Mouse (Mus musculus) lung, embryonic 15.5 days (tissue): ENCODE results near the gene Spata22. TPM values are rescaled to one million over a fixed set of nuclear protein-coding genes. Genes with fewer than 3 reads are reported as not detected.

Experiments
- ATAC-seq: fragments of 200-750 bp; cut with Nextera tagmentation; 2 replicates; pipeline ENCODE4 v1.8.0; 2017; ENCODE audit warnings: moderate number of reproducible peaks, borderline replicate concordance; ENCODE audit not compliant: low FRiP score, low TSS enrichment; ENCODE audit errors: extremely low read depth
- H3K27ac ChIP-seq: fragments of 300-500 bp; sonication (generic); 2 replicates; pipeline ENCODE4 v1.5.1; 2015; ENCODE audit warnings: moderate library complexity, mild to moderate bottlenecking, inconsistent platforms
- H3K27me3 ChIP-seq: fragments of 300-500 bp; sonication (generic); 2 replicates; pipeline ENCODE4 v1.6.1; 2015; ENCODE audit warnings: inconsistent platforms
- H3K36me3 ChIP-seq: fragments of 300-500 bp; sonication (generic); 2 replicates; pipeline ENCODE4 v1.6.1; 2015; ENCODE audit warnings: inconsistent platforms
- H3K4me1 ChIP-seq: fragments of 300-500 bp; sonication (generic); 2 replicates; pipeline ENCODE4 v1.6.1; 2015; ENCODE audit warnings: inconsistent platforms
- H3K4me2 ChIP-seq: fragments of 300-500 bp; sonication (generic); 2 replicates; pipeline ENCODE4 v1.6.1; 2015; ENCODE audit warnings: inconsistent platforms, mild to moderate bottlenecking, moderate library complexity
- H3K4me3 ChIP-seq: fragments of 300-500 bp; sonication (generic); 2 replicates; pipeline ENCODE4 v1.5.1; 2015; ENCODE audit warnings: mild to moderate bottlenecking, inconsistent platforms
- H3K9ac ChIP-seq: fragments of 300-500 bp; sonication (generic); 2 replicates; pipeline ENCODE4 v1.6.1; 2015; ENCODE audit warnings: inconsistent platforms
- H3K9me3 ChIP-seq: fragments of 300-500 bp; sonication (generic); 2 replicates; pipeline ENCODE4 v1.6.1; 2016; ENCODE audit warnings: inconsistent platforms
- WGBS: fragments of 180-500 bp; shearing (Covaris S2); methylation state at CpG from one replicate; pipeline ENCODE4 v1.1.7; 2015; 5-methylcytosine and 5-hydroxymethylcytosine counted together
- polyA plus RNA-seq: library from polyadenylated mRNA; unstranded; fragments of >200 nt; fragmentation: Nextera tagmentation; extraction: Ambion mirVana; gene quantifications from 2 replicates; pipeline ENCODE4 v1.2.1, GENCODE M21; 2015

The Spata22 gene
- polyA plus RNA-seq, 1 experiment from 2014 or later, result not detected

DNA sequence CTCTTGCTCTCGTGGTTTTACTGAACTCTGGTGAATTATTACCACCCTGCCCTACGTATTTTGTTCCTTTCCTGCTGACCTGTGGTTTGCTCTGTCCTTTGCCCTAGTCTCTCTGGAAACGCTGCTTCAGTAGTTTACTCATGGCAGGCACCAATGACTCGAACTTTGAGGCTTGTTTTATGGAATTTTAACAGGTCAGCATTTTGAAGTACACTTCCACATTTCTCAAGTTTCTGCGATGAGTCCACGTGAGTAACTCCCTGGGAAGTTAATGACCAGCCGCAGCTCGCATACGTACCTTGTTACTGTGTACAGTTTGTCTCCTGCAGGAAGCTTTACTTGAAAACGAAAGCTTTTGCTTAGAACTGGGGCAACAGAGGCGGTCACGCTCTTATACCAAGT lies 3.1 kb upstream of the Spata22 start:
- Histone ChIP-seq H3K4me1 (0 out of 2 replicates have a peak, but pooled peaks cover 8% of the 10 kb centered on the region), H3K9ac (no peak overlapping the region), H3K4me2 (0 out of 2 replicates have a peak overlapping the region, but pooled peaks have one; percentile 5), H3K27ac (no peak overlapping the region), H3K27me3 (no peaks in the 10 kb centered on the region), H3K36me3 (no peaks in the 10 kb centered on the region), H3K4me3 (no peak overlapping the region), H3K9me3 (no peaks in the 10 kb centered on the region)
- WGBS, result 31% methylated on average over 12 of the region's 12 CpGs
- ATAC-seq, result no peak

- 50% methylated on average over 4 of the region's 4 CpGs for whole genome bisulfite sequencing
- 0 out of 2 replicates have a peak, but pooled peaks cover 8% of the 10 kb centered on the region for H3K4me1 ChIP-seq
- peak; percentile 87; the same call in 1 of the 2 replicates for ATAC-seq
- H3K27ac ChIP-seq, result no peak overlapping the region
- no peaks in the 10 kb centered on the region for H3K27me3 ChIP-seq
- no peaks in the 10 kb centered on the region for H3K9me3 ChIP-seq
- H3K4me2 ChIP-seq, result no peak overlapping the region
- no peaks in the 10 kb centered on the region for H3K36me3 ChIP-seq
- H3K4me3 ChIP-seq, result no peak overlapping the region
- H3K9ac ChIP-seq, result no peak overlapping the region
Observed at GRCm38 (mm10) chr11:73327361-73327760, 2.2 kb upstream of the Spata22 start.

DNA sequence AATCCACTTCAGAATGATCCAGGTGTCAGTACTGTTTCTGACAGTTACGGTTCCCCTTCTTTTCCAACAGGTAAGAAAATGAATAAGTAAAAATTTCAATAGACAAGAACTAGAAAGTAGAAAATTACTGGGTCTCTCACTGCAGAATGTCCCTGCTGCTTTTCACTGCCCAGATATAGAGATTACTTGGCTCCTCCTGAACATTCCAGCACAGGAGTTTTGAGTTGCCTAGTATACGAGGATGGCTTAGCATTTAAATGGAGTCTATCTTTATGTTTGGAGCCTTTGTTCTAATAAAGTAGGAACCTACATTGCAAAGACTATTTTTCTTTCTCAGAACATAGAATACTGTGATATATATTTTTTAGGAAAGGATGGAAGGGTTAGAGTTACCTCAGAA lies 3.8 kb downstream of the Spata22 start:
- Histone ChIP-seq H3K9me3 (no peaks in the 10 kb centered on the region), H3K36me3 (no peaks in the 10 kb centered on the region), H3K4me2 (no peak overlapping the region), H3K27ac (no peak overlapping the region), H3K9ac (no peak overlapping the region), H3K4me1 (no peaks in the 10 kb centered on the region), H3K27me3 (no peaks in the 10 kb centered on the region), H3K4me3 (no peak overlapping the region)
- no peak for ATAC-seq
- 70% methylated on average over 2 of the region's 2 CpGs for WGBS

- ATAC-seq, result no peak
- Histone ChIP-seq H3K4me3 (no peak overlapping the region), H3K4me2 (no peak overlapping the region), H3K9me3 (no peaks in the 10 kb centered on the region), H3K9ac (no peak overlapping the region), H3K4me1 (no peaks in the 10 kb centered on the region), H3K27me3 (no peaks in the 10 kb centered on the region), H3K36me3 (no peaks in the 10 kb centered on the region), H3K27ac (no peak overlapping the region)
- 68% methylated on average over 4 of the region's 4 CpGs for WGBS
Observed at GRCm38 (mm10) chr11:73336919-73337318, 7.4 kb downstream of the Spata22 start.

- H3K4me1 ChIP-seq, result no peaks in the 10 kb centered on the region
- no peak for ATAC-seq
- WGBS, result 42% methylated on average over 3 of the region's 3 CpGs
- H3K4me3 ChIP-seq, result no peak within 1 kb of the TSS
- H3K4me2 ChIP-seq, result no peak within 1 kb of the TSS
- no peaks in the 10 kb centered on the region for H3K27me3 ChIP-seq
- H3K36me3 ChIP-seq, result no peaks in the 10 kb centered on the region
- no peak within 1 kb of the TSS for H3K27ac ChIP-seq
- no peak within 1 kb of the TSS for H3K9ac ChIP-seq
- H3K9me3 ChIP-seq, result no peaks in the 10 kb centered on the region
Observed at GRCm38 (mm10) chr11:73350483-73350882, 20.9 kb downstream of the Spata22 start, which contains the start of gene Olfr20. Gene Olfr20 (plus strand): TSS chr11:73350783.

DNA sequence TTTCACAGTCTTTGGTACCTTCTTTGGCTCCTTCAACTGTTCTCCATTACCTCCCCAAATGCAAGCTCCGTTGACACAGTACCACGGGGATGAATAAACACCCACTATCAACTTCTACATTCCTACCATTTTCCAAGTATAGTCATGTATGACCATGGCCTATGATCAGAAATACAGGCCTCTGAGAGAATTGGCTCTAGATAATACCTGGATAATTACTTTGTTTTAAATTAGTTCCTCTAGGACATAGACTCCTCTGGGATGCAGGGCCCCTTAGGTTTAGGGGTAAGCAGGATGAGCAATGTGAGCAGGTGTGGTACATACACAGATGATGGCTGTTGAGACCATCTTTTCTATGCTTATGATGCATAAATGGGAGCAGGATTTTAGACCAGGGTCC lies 41.4 kb downstream of the Spata22 start, which contains the start of gene Olfr376:
Gene Olfr376, plus strand, starts transcription at position 301 of the 400 bp plus-strand sequence.
- Histone ChIP-seq H3K9me3 (no peaks in the 10 kb centered on the region), H3K27ac (no peak within 1 kb of the TSS), H3K9ac (no peak within 1 kb of the TSS), H3K27me3 (no peaks in the 10 kb centered on the region), H3K36me3 (no peaks in the 10 kb centered on the region), H3K4me1 (no peaks in the 10 kb centered on the region), H3K4me2 (no peak within 1 kb of the TSS), H3K4me3 (no peak within 1 kb of the TSS)
- 89% methylated on average over 2 of the region's 2 CpGs for WGBS
- no peak for ATAC-seq

DNA sequence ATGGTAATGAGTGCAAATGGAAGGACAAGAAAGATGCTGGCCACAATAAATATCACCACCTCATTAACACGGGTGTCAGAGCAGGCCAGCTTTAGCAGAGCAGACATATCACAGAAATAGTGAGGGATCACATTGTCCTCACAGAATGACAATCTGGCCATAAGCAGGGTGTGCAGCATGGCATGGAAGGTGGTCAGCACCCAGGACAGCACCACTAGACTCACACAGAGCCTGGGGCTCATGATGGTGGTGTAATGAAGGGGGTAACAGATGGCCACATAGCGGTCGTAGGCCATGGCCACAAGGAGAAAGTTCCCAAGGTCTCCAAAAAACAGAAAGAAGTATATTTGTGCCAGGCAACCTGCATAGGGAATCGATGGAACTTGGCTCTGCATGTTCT lies 65.8 kb downstream of the Spata22 start:
- no peak overlapping the region for H3K4me2 ChIP-seq
- no peak overlapping the region for H3K9ac ChIP-seq
- H3K4me3 ChIP-seq, result no peak overlapping the region
- 64% methylated on average over 4 of the region's 4 CpGs for WGBS
- no peak overlapping the region for H3K27ac ChIP-seq
- no peaks in the 10 kb centered on the region for H3K36me3 ChIP-seq
- H3K9me3 ChIP-seq, result no peaks in the 10 kb centered on the region
- no peaks in the 10 kb centered on the region for H3K4me1 ChIP-seq
- ATAC-seq, result no peak
- H3K27me3 ChIP-seq, result no peaks in the 10 kb centered on the region

Other genes starting within 250 kb of the Spata22 start
- 0.44 and 1.2 TPM in 2 replicates for gene Itgae, start 239.2 kb upstream of the Spata22 start, polyA plus RNA-seq
- gene Haspin, start 191.4 kb upstream of the Spata22 start, polyA plus RNA-seq, result 20.7 and 21.0 TPM in 2 replicates
- 0.21 and 0.25 TPM in 2 replicates for gene P2rx5, start 169.3 kb upstream of the Spata22 start, polyA plus RNA-seq
- 119 and 126 TPM in 2 replicates for gene Emc6, start 152.7 kb upstream of the Spata22 start, polyA plus RNA-seq
- 270 and 276 TPM in 2 replicates for gene Tax1bp3, start 152.7 kb upstream of the Spata22 start, polyA plus RNA-seq
- gene Ctns, start 130.7 kb upstream of the Spata22 start, polyA plus RNA-seq, result 12.8 and 13.5 TPM in 2 replicates
- 1.6 TPM in 2 replicates for gene Shpk, start 130.3 kb upstream of the Spata22 start, polyA plus RNA-seq
- gene Trpv1, start 95.4 kb upstream of the Spata22 start, polyA plus RNA-seq, result 0.09 TPM in 1 of 2 replicates, not detected in the other
- gene Trpv3, start 62.4 kb upstream of the Spata22 start, polyA plus RNA-seq, result 0.03 and 0.10 TPM in 2 replicates
- gene Aspa, start 145 bp upstream of the Spata22 start, polyA plus RNA-seq, result 1.3 and 1.4 TPM in 2 replicates
- gene Gm49340, start within 50 bp of the Spata22 start, polyA plus RNA-seq, result 0.05 TPM in 1 of 2 replicates, not detected in the other
- gene Olfr20, start 21.0 kb downstream of the Spata22 start, polyA plus RNA-seq, result not detected in 2 replicates
- not detected in 2 replicates for gene Olfr376, start 41.5 kb downstream of the Spata22 start, polyA plus RNA-seq
- not detected in 2 replicates for gene Olfr1, start 69.9 kb downstream of the Spata22 start, polyA plus RNA-seq
- gene Olfr378, start 98.7 kb downstream of the Spata22 start, polyA plus RNA-seq, result not detected in 2 replicates
- not detected in 2 replicates for gene Olfr380, start 127.8 kb downstream of the Spata22 start, polyA plus RNA-seq
- gene Olfr381, start 161.9 kb downstream of the Spata22 start, polyA plus RNA-seq, result not detected in 2 replicates
- not detected in 2 replicates for gene Olfr382, start 187.5 kb downstream of the Spata22 start, polyA plus RNA-seq